Mouse (Mus musculus) ES-Bruce4 (cell line): Measurements from ENCODE around the gene Slc20a1.

Source experiments
- CTCF ChIP-seq: IDR thresholded peaks from one replicate; pipeline ENCODE4 v1.8.1; 2011; ENCODE audit warnings: low read depth, low read length
- EP300 ChIP-seq: IDR thresholded peaks from 2 replicates; pipeline ENCODE4 v1.6.1; 2011; ENCODE audit warnings: low read depth, low read length; ENCODE audit not compliant: insufficient read depth
- POLR2A ChIP-seq: IDR thresholded peaks from one replicate; pipeline ENCODE4 v1.8.1; 2011; ENCODE audit warnings: low read length; ENCODE audit not compliant: insufficient read depth

DNA sequence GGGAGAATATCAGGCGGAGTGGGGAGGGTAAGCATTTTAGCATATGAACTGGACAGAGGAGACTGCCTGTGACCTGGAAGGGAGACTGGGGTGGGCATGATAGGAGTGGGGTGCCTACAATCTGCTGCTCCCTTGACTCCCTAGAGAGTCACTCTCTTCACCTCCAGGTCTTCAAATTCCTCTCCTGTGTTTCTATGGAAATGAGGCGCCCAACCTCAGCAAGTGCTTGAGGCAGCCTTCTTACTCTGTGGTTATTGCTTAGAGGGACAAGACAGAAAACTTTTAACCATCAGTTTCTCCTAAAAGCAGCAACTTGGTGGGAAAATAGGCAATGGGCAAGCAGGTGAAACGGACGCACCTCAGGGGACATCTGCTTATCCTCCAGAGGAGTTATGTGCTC lies 38.0 kb downstream of the Slc20a1 start:
- TF ChIP-seq CTCF (no peak), EP300 (no peak), POLR2A (no peak)
